In the genomic region with DNA sequence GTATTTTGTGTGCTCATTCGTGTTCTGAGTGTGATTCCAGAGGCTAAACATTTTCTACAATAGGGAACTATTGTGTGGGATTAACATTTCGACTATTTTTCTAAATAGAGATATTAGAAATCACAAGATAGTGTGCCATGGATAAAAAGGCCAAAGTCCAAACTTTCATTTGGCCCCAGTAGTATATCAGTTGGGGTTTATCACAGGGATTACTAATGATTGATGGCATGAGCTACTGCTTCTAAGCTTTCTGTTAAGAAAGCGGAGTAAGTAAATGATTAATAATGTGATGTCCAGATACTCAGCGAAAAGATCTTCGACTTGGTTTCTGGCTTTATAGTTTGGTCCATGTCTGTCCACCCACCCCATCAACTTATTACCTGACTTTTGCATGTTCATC, we compare ENCODE assay signal across 24 mouse cellular contexts.
DNase-seq lines count a peak whose midpoint lies in the region; ATAC-seq and TF ChIP-seq lines count a peak whose summit lies in the region.
"Had no signal": no experiment of that assay in that cellular context is flagged by ENCODE, and none has a peak within 500 bp of the region (broad histone marks: within the 10 kb centered on the region; RNA-seq: fewer than 3 reads in every experiment).

No protein-coding gene starts in this region.

- ATAC-seq in intestine, embryonic 14.5 days (replicated peaks; ENCODE audit: low FRiP score, low TSS enrichment, low read depth), result peak; percentile 55; the same call in 1 of the 2 replicates
- no peak for ATAC-seq in intestine, postnatal 0 days
- peak; percentile 84 for ATAC-seq in intestine, embryonic 15.5 days
- ATAC-seq: activated CD4-positive, CD25-positive, alpha-beta regulatory T cell, adult 4 months; CD4-positive, CD25-positive, alpha-beta regulatory T cell, adult 4 months; forebrain, embryonic 13.5 days; forebrain, embryonic 15.5 days; Patski had no signal

- H3K4me3 ChIP-seq in intestine, embryonic 14.5 days (ENCODE audit: low read depth, low read length), result no peak overlapping the region
- H3K4me3 ChIP-seq in intestine, postnatal 0 days (ENCODE audit: low read depth, low read length), result no peak overlapping the region
- no peak overlapping the region for H3K4me3 ChIP-seq in intestine, embryonic 15.5 days (replicated peaks)
- H3K4me3 ChIP-seq: embryonic facial prominence, embryonic 10.5 days; embryonic facial prominence, embryonic 12.5 days; forebrain, embryonic 13.5 days; forebrain, embryonic 15.5 days had no signal

- 49% methylated on average over 5 of the region's 5 CpGs for WGBS in intestine, embryonic 14.5 days
- WGBS in intestine, postnatal 0 days, result 29% methylated on average over 5 of the region's 5 CpGs
- WGBS in intestine, embryonic 15.5 days, result 51% methylated on average over 5 of the region's 5 CpGs

- TF ChIP-seq CTCF in intestine, postnatal 0 days (IDR thresholded peaks at IDR 0.05; ENCODE audit: low read depth), result no peak

- no peaks in the 10 kb centered on the region for H3K36me3 ChIP-seq in intestine, embryonic 14.5 days (ENCODE audit: control insufficient read depth, insufficient read depth, low read length)
- H3K36me3 ChIP-seq in intestine, postnatal 0 days (ENCODE audit: control insufficient read depth, insufficient read depth), result no peaks in the 10 kb centered on the region
- H3K36me3 ChIP-seq in intestine, embryonic 15.5 days, result no peaks in the 10 kb centered on the region
- H3K36me3 ChIP-seq: embryonic facial prominence, embryonic 10.5 days; embryonic facial prominence, embryonic 12.5 days; forebrain, embryonic 15.5 days; G1E had no signal

- no peak overlapping the region for H3K4me2 ChIP-seq in intestine, embryonic 14.5 days (ENCODE audit: low read length)
- H3K4me2 ChIP-seq in intestine, postnatal 0 days (replicated peaks; ENCODE audit: low read depth), result no peak overlapping the region
- no peak overlapping the region for H3K4me2 ChIP-seq in intestine, embryonic 15.5 days (replicated peaks)
- H3K4me2 ChIP-seq: embryonic facial prominence, embryonic 12.5 days; forebrain, embryonic 13.5 days; forebrain, embryonic 15.5 days had no signal

- no peak overlapping the region for H3K9ac ChIP-seq in intestine, embryonic 14.5 days (ENCODE audit: low read length)
- H3K9ac ChIP-seq in intestine, postnatal 0 days (ENCODE audit: low read depth, low read length), result no peak overlapping the region
- no peak overlapping the region for H3K9ac ChIP-seq in intestine, embryonic 15.5 days
- H3K9ac ChIP-seq: embryonic facial prominence, embryonic 12.5 days; forebrain, embryonic 13.5 days; forebrain, embryonic 15.5 days had no signal

- no peak overlapping the region for H3K27ac ChIP-seq in intestine, embryonic 14.5 days (ENCODE audit: low read depth)
- H3K27ac ChIP-seq in intestine, postnatal 0 days (ENCODE audit: low read depth, low read length), result no peak overlapping the region
- no peak overlapping the region for H3K27ac ChIP-seq in intestine, embryonic 15.5 days
- H3K27ac ChIP-seq: embryonic facial prominence, embryonic 10.5 days; embryonic facial prominence, embryonic 12.5 days; forebrain, embryonic 13.5 days; forebrain, embryonic 15.5 days had no signal

- DNase-seq in intestine, embryonic 14.5 days (ENCODE audit: low spot score), result no peak
- DNase-seq in kidney, adult 9 months, result peak; percentile 15
- DNase-seq in kidney, adult 8-10 months, result no peak
- no peak for DNase-seq in spleen, postnatal 36 days (ENCODE audit: low spot score in 2 of 2)
- DNase-seq: adrenal gland, adult 8-10 months; adrenal gland, postnatal 14 days; adrenal gland, postnatal 36 days; B cell, adult 2 months; cerebellum, adult 11-12 months; cerebellum, adult 2 months; cerebellum, adult 9-10 months; cerebellum, postnatal 10 days; cerebellum, postnatal 25 days had no signal

- H3K4me1 ChIP-seq in intestine, embryonic 14.5 days (replicated peaks; ENCODE audit: control insufficient read depth, insufficient read depth, low read length), result no peaks in the 10 kb centered on the region
- no peaks in the 10 kb centered on the region for H3K4me1 ChIP-seq in intestine, postnatal 0 days (replicated peaks; ENCODE audit: control insufficient read depth, insufficient read depth, low read length)
- H3K4me1 ChIP-seq in intestine, embryonic 15.5 days (replicated peaks), result no peaks in the 10 kb centered on the region
- H3K4me1 ChIP-seq: embryonic facial prominence, embryonic 10.5 days; embryonic facial prominence, embryonic 12.5 days; forebrain, embryonic 13.5 days; forebrain, embryonic 15.5 days had no signal

- H3K27me3 ChIP-seq in intestine, embryonic 14.5 days (replicated peaks; ENCODE audit: control insufficient read depth, insufficient read depth, low read length), result no peaks in the 10 kb centered on the region
- H3K27me3 ChIP-seq in intestine, postnatal 0 days (replicated peaks; ENCODE audit: control insufficient read depth, insufficient read depth, low read length), result no peaks in the 10 kb centered on the region
- no peaks in the 10 kb centered on the region for H3K27me3 ChIP-seq in intestine, embryonic 15.5 days (replicated peaks)
- H3K27me3 ChIP-seq: CH12.LX; embryonic facial prominence, embryonic 12.5 days; forebrain, embryonic 13.5 days; forebrain, embryonic 15.5 days; Patski had no signal

- no peaks in the 10 kb centered on the region for H3K9me3 ChIP-seq in intestine, embryonic 14.5 days (ENCODE audit: control insufficient read depth, low read length)
- H3K9me3 ChIP-seq in intestine, postnatal 0 days (ENCODE audit: control insufficient read depth), result no peaks in the 10 kb centered on the region
- no peaks in the 10 kb centered on the region for H3K9me3 ChIP-seq in intestine, embryonic 15.5 days
- H3K9me3 ChIP-seq: embryonic facial prominence, embryonic 10.5 days; embryonic facial prominence, embryonic 12.5 days; forebrain, embryonic 13.5 days; forebrain, embryonic 15.5 days; G1E had no signal
